Mouse (Mus musculus) macrophage (primary cell): ENCODE data around the gene Rpl39. TPM values are rescaled to one million over a fixed set of nuclear protein-coding genes. Genes with fewer than 3 reads are reported as not detected.

Experiments
- polyA plus RNA-seq: library from polyadenylated mRNA; stranded (reverse); fragments of 250-400 nt; gene quantifications from 3 replicates; pipeline ENCODE4 v1.2.4, GENCODE M21; 2018; ENCODE audit warnings: inconsistent platforms

Gene Rpl39
- polyA plus RNA-seq, 1 experiment from 2014 or later, result 127 TPM

Other genes with a start within 250 kb of the Rpl39 start
- gene Ube2a, start 211.5 kb downstream of the Rpl39 start, polyA plus RNA-seq, result 77.2 to 111 TPM (median 82.7 TPM) in 3 replicates
- 42.8 to 43.3 TPM (median 43.2 TPM) in 3 replicates for gene C330007P06Rik, start 211.3 kb downstream of the Rpl39 start, polyA plus RNA-seq
- 2.7 to 6.4 TPM (median 4.6 TPM) in 3 replicates for gene Nkrf, start 182.5 kb downstream of the Rpl39 start, polyA plus RNA-seq
- gene Sept6, start 93.6 kb downstream of the Rpl39 start, polyA plus RNA-seq, result 2.7 to 5.3 TPM (median 3.9 TPM) in 3 replicates
- not detected in 3 replicates for gene Sowahd, start 36.6 kb downstream of the Rpl39 start, polyA plus RNA-seq
- gene Upf3b, start 24.9 kb upstream of the Rpl39 start, polyA plus RNA-seq, result 12.7 to 28.5 TPM (median 13.0 TPM) in 3 replicates
- gene Nkap, start 41.4 kb upstream of the Rpl39 start, polyA plus RNA-seq, result 12.2 to 23.4 TPM (median 13.1 TPM) in 3 replicates
- gene Akap14, start 83.4 kb upstream of the Rpl39 start, polyA plus RNA-seq, result not detected in 3 replicates
- 328 to 367 TPM (median 332 TPM) in 3 replicates for gene Ndufa1, start 105.8 kb upstream of the Rpl39 start, polyA plus RNA-seq
- gene Rnf113a1, start 105.8 kb upstream of the Rpl39 start, polyA plus RNA-seq, result 1.6 to 2.0 TPM (median 1.7 TPM) in 3 replicates
- not detected in 3 replicates for gene Gm9, start 125.6 kb upstream of the Rpl39 start, polyA plus RNA-seq
- not detected in 3 replicates for gene Rhox1, start 136.9 kb upstream of the Rpl39 start, polyA plus RNA-seq
- not detected in 3 replicates for gene Rhox2a, start 159.6 kb upstream of the Rpl39 start, polyA plus RNA-seq
- gene Rhox3a, start 164.5 kb upstream of the Rpl39 start, polyA plus RNA-seq, result not detected in 3 replicates
- gene Rhox4a, start 179.9 kb upstream of the Rpl39 start, polyA plus RNA-seq, result not detected in 3 replicates